Mouse (Mus musculus): Measurements from ENCODE around the gene Trim61. TPM values are rescaled to one million over a fixed set of nuclear protein-coding genes. Genes with fewer than 3 reads are reported as not detected.

Trim61 gene
- polyA plus RNA-seq, 1 experiment from 2014 or later: 0.16 TPM

Other genes starting within 250 kb of the Trim61 start
- gene Klhl2, start 168.5 kb downstream of the Trim61 start, polyA plus RNA-seq (2016; fragmentation: Nextera tagmentation; extraction: Ambion mirVana): 10.0 and 11.9 TPM in 2 replicates
- 28.5 and 29.0 TPM in 2 replicates for gene Tmem192, start 71.3 kb downstream of the Trim61 start, polyA plus RNA-seq (2016; fragmentation: Nextera tagmentation; extraction: Ambion mirVana)
- not detected in 2 replicates for gene Trim75, start 30.7 kb downstream of the Trim61 start, polyA plus RNA-seq (2016; fragmentation: Nextera tagmentation; extraction: Ambion mirVana)
- not detected in 2 replicates for gene Trim60, start 61 bp upstream of the Trim61 start, polyA plus RNA-seq (2016; fragmentation: Nextera tagmentation; extraction: Ambion mirVana)
- 10.7 and 13.8 TPM in 2 replicates for gene Apela, start 18.8 kb upstream of the Trim61 start, polyA plus RNA-seq (2016; fragmentation: Nextera tagmentation; extraction: Ambion mirVana)
- not detected in 2 replicates for gene Gm10663, start 56.5 kb upstream of the Trim61 start, polyA plus RNA-seq (2016; fragmentation: Nextera tagmentation; extraction: Ambion mirVana)
- not detected in 2 replicates for gene BC030870, start 111.0 kb upstream of the Trim61 start, polyA plus RNA-seq (2016; fragmentation: Nextera tagmentation; extraction: Ambion mirVana)

Measured in heart, embryonic 10.5 days (tissue).